Mouse (Mus musculus) right cerebral cortex, postnatal 10 days (tissue): ENCODE measurements around the gene Stam.

Source experiments
- DNase-seq, 2 experiments: peaks; one replicate each; pipeline ENCODE4 v3.0.0; 2021; ENCODE audit warnings: low spot score in 2 of 2

The Stam gene

GRCm38 (mm10) chr2:14126387-14126786, 52.5 kb downstream of the Stam start:
- DNase-seq = no peak

DNA sequence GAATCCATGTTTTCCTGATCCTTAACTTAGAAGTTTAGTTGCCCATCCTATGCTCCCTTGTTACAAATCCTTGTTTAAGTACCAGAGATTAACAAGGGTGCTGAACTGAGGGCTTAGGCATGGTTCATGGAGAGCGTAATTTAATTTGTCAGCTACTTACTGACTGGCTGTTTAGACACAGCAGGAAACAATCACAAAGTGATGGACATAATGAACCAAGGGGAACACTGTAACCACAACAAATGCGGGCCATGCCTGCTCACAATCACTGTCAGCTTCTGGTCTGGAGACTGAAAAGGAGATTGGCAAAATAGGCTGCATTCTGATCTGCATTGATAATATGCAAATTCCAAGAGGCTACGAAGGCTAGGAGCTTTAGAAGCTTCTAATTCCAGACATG, 53.7 kb downstream of the Stam start:
- no peak for DNase-seq

DNA sequence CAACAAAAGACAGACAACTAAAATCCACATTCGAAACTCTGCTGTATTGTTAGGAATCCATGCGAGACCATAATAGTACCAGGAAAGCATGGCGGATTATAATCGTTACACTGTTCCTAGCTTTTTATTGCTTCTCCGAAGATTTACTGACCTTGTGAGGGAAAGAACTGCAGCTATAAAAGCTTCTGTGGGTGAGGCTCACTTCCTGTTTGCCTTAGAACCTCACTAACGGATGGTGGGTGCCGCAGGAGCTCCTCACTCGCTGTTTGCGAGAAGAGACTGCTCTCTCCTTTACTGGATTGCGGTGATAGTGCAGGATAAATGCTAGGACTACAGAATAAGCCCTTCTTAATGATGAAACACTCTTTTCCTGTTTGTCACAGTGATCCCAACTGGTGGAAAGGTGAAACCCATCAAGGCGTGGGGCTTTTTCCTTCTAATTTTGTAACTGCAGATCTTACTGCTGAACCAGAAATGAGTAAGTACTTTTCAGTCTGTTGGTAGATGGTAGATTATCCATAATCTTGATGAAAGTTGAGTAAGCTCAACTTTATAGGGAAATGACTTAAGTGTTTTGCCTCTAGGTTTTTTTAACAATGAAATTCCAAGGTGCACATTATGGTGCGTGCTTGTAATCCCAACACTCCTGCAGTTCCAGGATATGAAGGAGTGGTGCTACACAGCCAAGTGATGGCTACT, 56.9 kb downstream of the Stam start:
- no peak for DNase-seq

- DNase-seq = no peak
Measured at GRCm38 (mm10) chr2:14132468-14133326, 58.8 kb downstream of the Stam start.

DNA sequence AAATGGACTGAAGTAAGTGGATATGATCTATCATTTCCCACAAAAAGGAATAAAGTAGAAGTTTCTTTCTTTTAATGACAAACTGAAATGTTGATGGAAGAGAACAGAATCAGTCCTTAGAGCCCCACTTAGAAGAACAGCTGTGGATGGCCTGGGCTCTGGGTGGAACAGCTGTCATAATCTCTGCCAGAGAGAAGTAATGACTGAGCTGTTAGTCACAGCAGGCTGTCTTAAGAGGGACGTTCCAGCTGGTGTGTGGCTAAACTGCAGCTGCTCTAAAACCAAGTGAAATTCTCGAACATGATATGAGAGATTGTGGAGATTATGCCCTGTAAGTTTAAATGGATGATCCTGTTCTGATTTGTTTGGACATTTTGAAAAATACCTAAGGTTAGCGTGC, 63.0 kb downstream of the Stam start:
- DNase-seq = no peak

GRCm38 (mm10) chr2:14139590-14139989, 65.7 kb downstream of the Stam start:
- DNase-seq = no peak

DNA sequence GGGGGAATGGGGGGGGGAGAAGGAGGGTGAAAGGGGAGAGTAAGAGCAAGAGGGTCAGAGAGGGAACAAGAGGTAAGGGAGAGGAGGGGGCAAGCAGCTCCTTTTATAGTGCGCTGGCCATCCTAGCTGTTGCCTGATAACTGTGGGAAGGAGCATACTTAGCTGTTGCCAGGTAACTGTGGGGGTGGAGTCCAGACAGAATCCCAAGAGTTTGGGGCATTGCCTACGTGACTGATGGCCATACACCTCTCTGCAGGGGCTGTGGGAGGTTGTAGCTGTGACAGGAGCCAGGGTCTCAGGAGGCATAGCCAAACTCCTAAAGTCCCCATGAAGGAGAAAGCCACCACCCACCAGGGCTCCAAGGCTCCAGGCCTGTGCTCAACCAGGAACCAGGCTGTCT, 66.1 kb downstream of the Stam start:
- no peak for DNase-seq

GRCm38 (mm10) chr2:14145311-14145710, 71.4 kb downstream of the Stam start:
- no peak for DNase-seq

GRCm38 (mm10) chr2:14146913-14147312, 73.0 kb downstream of the Stam start:
- DNase-seq = no peak

DNA sequence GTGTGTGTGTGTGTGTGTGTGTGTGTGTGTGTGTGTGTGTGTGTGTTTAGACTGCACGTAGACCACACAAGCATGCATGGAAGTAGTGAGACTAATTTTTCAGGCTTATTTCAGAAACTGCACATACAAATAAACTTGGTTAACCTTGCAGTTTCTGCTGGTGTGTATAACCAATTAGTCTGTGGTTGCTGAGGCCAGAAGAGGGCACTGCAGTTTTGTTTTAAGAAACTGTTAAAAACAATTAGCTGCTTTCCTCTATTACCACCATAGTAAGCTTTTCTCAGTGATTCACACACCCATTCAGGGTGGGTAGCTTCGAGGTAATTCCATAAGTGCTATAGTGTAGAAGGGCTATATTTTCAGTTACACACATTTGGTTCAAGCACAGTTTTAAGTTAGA, 76.9 kb downstream of the Stam start:
- no peak for DNase-seq

DNA sequence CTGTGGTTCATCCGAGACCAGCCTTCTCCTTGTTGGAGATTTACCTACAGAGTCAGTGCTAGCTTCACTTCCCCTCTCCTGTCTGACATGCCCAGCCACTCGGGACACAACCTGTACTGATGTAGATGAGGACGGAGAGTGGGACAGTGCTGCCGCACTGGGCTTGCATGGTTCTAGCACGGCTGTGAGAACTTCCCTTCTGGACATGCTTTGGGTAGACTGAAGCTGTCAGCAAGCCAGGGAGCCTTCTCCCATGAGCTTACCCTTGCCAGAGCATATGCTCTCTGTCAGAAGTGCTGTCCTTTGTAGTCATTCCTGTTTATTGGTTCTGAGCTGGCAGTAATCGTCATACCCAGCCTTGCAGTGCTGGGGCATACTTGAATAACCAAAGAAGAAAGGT, 78.0 kb downstream of the Stam start:
- DNase-seq = no peak

- DNase-seq = no peak
Measured at GRCm38 (mm10) chr2:14159047-14159446, 85.1 kb downstream of the Stam start.

GRCm38 (mm10) chr2:14159756-14160155, 85.9 kb downstream of the Stam start:
- DNase-seq = no peak

GRCm38 (mm10) chr2:14164459-14165030, 90.6 kb downstream of the Stam start:
- no peak for DNase-seq

- DNase-seq = no peak
Measured at GRCm38 (mm10) chr2:14165066-14165465, 91.2 kb downstream of the Stam start.

- no peak for DNase-seq
Measured at GRCm38 (mm10) chr2:14165618-14166344, 91.9 kb downstream of the Stam start.

DNA sequence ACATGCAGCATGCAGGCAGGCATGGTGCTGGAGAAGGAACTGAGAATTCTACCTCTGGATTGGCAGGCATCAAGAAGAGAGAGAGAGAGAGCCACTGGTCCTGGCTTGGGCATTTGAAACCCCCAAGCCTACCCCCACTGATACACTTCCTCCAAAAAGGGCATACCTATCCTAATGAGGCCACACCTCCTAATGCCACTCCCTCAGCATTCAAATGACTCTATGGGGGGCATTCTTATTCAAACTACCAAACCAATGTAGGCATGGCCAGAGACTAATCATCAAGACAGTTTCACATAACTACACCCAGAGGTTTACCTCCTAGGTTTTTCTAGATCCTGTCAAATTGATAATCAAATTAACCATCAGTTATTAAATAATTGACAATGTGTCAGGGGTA, 93.8 kb downstream of the Stam start:
- DNase-seq = no peak

- no peak for DNase-seq
Measured at GRCm38 (mm10) chr2:14174334-14174733, 100.4 kb downstream of the Stam start, which contains the start of gene Tmem236. Gene Tmem236, plus strand, starts transcription at chr2:14174523.

DNA sequence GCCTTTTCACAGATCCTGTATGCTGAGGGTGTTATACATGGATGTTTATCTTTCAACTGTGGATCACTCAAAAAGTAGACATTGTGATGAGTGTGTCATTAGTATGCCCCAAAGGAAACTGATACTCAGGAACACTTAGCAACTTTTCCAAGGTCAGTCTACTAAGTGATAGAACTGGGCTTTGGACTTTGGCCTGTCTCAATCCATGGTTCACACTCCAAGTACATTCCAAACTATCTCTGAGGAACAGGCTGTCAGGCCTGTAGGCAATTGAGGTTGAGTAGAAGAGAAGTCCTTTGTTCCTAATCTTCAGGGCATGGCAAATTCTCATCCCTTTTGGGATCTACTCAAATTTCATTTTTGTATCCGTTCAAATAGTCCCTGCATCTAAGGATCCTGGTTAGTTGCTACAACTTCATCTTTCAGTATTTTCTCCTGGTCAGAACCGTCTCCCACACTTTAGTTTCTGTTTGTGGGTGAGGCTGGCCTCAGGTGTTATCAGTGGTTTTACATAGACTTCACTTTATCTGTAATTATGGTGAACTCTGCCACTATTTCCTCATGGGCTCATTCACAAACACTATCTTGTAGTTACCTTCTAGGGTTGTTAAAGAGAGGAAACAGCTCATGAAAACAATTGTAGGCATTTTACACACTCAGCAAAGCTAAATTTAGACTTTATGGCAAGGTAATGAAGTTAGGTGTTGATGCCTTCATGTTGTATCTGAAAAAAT, 102.7 kb downstream of the Stam start:
- DNase-seq = no peak

- no peak for DNase-seq
Measured at GRCm38 (mm10) chr2:14184375-14184774, 110.5 kb downstream of the Stam start.

- DNase-seq = no peak
Measured at GRCm38 (mm10) chr2:14190684-14191083, 116.8 kb downstream of the Stam start.
